ENCODE assay signal across 14 mouse cellular contexts in genomic region chr1:156217941-156218340, GRCm38 (mm10). TPM values are rescaled to one million over a fixed set of nuclear protein-coding genes. Genes with fewer than 3 reads are reported as not detected.
A peak's percentile ranks its signal among the peaks of the same experiment; 100 is the strongest.
DNase-seq lines count a peak whose midpoint lies in the region; ATAC-seq and TF ChIP-seq lines count a peak whose summit lies in the region.
"Had no signal": no experiment of that assay in that cellular context is flagged by ENCODE, and none has a peak within 500 bp of the region (broad histone marks: within the 10 kb centered on the region; RNA-seq: fewer than 3 reads in every experiment).

No protein-coding gene starts in this region.

- DNase-seq in gastrocnemius, adult 2 months, result no peak
- no peak for DNase-seq in gastrocnemius, adult 8-10 months (ENCODE audit: low spot score in 2 of 2)
- peak; percentile 34 for DNase-seq in lung, embryonic 14.5 days
- no peak for DNase-seq in lung, postnatal 14 days
- DNase-seq in adrenal gland, postnatal 36 days, result peak; percentile 49 to 54
- no peak for DNase-seq in spleen, postnatal 36 days (ENCODE audit: low spot score in 2 of 2)
- no peak for DNase-seq in gastrocnemius, postnatal 14 days
- DNase-seq: cerebellum, postnatal 10 days; kidney, adult 18-20 months had no signal

- no peaks in the 10 kb centered on the region for H3K36me3 ChIP-seq in lung, embryonic 14.5 days (ENCODE audit: insufficient read depth)
- no peaks in the 10 kb centered on the region for H3K36me3 ChIP-seq in liver, embryonic 16.5 days (ENCODE audit: control insufficient read depth, insufficient read depth)
- H3K36me3 ChIP-seq: neural tube, embryonic 15.5 days had no signal

- peak overlapping the region; percentile 43 for H3K4me3 ChIP-seq in gastrocnemius, adult 2 months
- no peak overlapping the region for H3K4me3 ChIP-seq in lung, embryonic 14.5 days (ENCODE audit: low read depth, low read length)
- no peak overlapping the region for H3K4me3 ChIP-seq in liver, embryonic 16.5 days (ENCODE audit: low read depth, low read length)
- H3K4me3 ChIP-seq: neural tube, embryonic 15.5 days had no signal

- H3K27me3 ChIP-seq in lung, embryonic 14.5 days (ENCODE audit: insufficient read depth, low read length), result no peaks in the 10 kb centered on the region
- no peaks in the 10 kb centered on the region for H3K27me3 ChIP-seq in liver, embryonic 16.5 days (ENCODE audit: control insufficient read depth, insufficient read depth, low read depth, low read length)
- H3K27me3 ChIP-seq: neural tube, embryonic 15.5 days had no signal

- ATAC-seq in lung, embryonic 14.5 days (ENCODE audit: insufficient read depth), result no peak
- no peak for ATAC-seq in liver, embryonic 16.5 days (ENCODE audit: low read depth)
- ATAC-seq: activated CD4-positive, CD25-positive, alpha-beta regulatory T cell, adult 4 months; hindbrain, embryonic 16.5 days had no signal

- H3K27ac ChIP-seq in gastrocnemius, adult 2 months, result peak overlapping the region; percentile 73
- H3K27ac ChIP-seq in lung, embryonic 14.5 days (ENCODE audit: low read depth), result no peak overlapping the region
- H3K27ac ChIP-seq in liver, embryonic 16.5 days (ENCODE audit: low read length), result peak overlapping the region; percentile 91
- H3K27ac ChIP-seq: neural tube, embryonic 15.5 days had no signal

- peaks cover 13% of the 10 kb centered on the region for H3K4me1 ChIP-seq in lung, embryonic 14.5 days (ENCODE audit: insufficient read depth)
- peaks cover 57% of the 10 kb centered on the region for H3K4me1 ChIP-seq in liver, embryonic 16.5 days (ENCODE audit: control insufficient read depth, low read depth, low read length)

- intact Hi-C loops in gastrocnemius, adult 2 months (cut with DNase I), result no loop called here
- intact Hi-C loops in gastrocnemius, postnatal 14 days (cut with DNase I; ENCODE audit: low total_unique reads), result no loop called here

- WGBS in lung, embryonic 14.5 days, result 43% methylated on average over 8 of the region's 8 CpGs
- WGBS in liver, embryonic 16.5 days (ENCODE audit: insufficient replicate concordance), result 68% methylated on average over 8 of the region's 8 CpGs

- no peak overlapping the region for H3K4me2 ChIP-seq in lung, embryonic 14.5 days
- peak overlapping the region; percentile 31 for H3K4me2 ChIP-seq in liver, embryonic 16.5 days (ENCODE audit: low read depth, low read length)
- H3K4me2 ChIP-seq: neural tube, embryonic 15.5 days had no signal

- no peaks in the 10 kb centered on the region for H3K9me3 ChIP-seq in lung, embryonic 14.5 days (ENCODE audit: low read depth, low read length)
- no peaks in the 10 kb centered on the region for H3K9me3 ChIP-seq in liver, embryonic 16.5 days (replicated peaks; ENCODE audit: control insufficient read depth, low read length)
- H3K9me3 ChIP-seq: neural tube, embryonic 15.5 days had no signal

- no peak for TF ChIP-seq CTCF in gastrocnemius, adult 2 months (IDR thresholded peaks at IDR 0.05)
- no peak for TF ChIP-seq CTCF in lung, embryonic 14.5 days (IDR thresholded peaks at IDR 0.05; ENCODE audit: low read depth)

- no peak overlapping the region for H3K9ac ChIP-seq in lung, embryonic 14.5 days
- peak overlapping the region; percentile 29; the same call in 1 of the 2 replicates for H3K9ac ChIP-seq in liver, embryonic 16.5 days (ENCODE audit: low read depth, low read length)
- H3K9ac ChIP-seq: neural tube, embryonic 15.5 days had no signal

RNA-seq across cellular contexts. Expression of gene Fam163a, which starts 13.1 kb away (rescaled TPM):
- total RNA-seq in gastrocnemius, adult 2 months (2021), result not detected
- not detected for total RNA-seq in gastrocnemius, adult 8-10 months (2022)
- 1.0 and 1.2 TPM in 2 replicates for polyA plus RNA-seq in lung, embryonic 14.5 days (2014; fragmentation: Nextera tagmentation; extraction: Ambion mirVana)
- total RNA-seq in adrenal gland, postnatal 36 days (2021), result 1 to 10 TPM; 9.3 to 9.6 TPM
- 0.02 TPM in 2 replicates for polyA plus RNA-seq in liver, embryonic 16.5 days (2015; fragmentation: Nextera tagmentation; extraction: Ambion mirVana)
- not detected for total RNA-seq in gastrocnemius, postnatal 14 days (2021)
- total RNA-seq: monocyte, adult 5-6 weeks had no signal
- polyA plus RNA-seq: activated CD4-positive, CD25-positive, alpha-beta regulatory T cell, adult 4 months had no signal

Comparison
In these comparisons a context has a peak if more than half of its experiments do, and no peak if none do; other contexts are left out.
1. DNase-seq: peak in lung, embryonic 14.5 days (single experiment) and adrenal gland, postnatal 36 days (2 of 2); none in gastrocnemius, adult 2 months (single experiment), gastrocnemius, adult 8-10 months (0 of 2), lung, postnatal 14 days (single experiment), spleen, postnatal 36 days (0 of 2) and gastrocnemius, postnatal 14 days (single experiment).
2. RNA of gene Fam163a, which starts 13.1 kb away (total RNA-seq): 9.3 to 9.6 TPM in adrenal gland, postnatal 36 days; not detected in gastrocnemius, postnatal 14 days, not detected in gastrocnemius, adult 2 months and not detected in gastrocnemius, adult 8-10 months; every median in the first group is over 4 times any median in the second.